Mouse (Mus musculus) testis, postnatal 10 days (tissue): Measurements from ENCODE around the gene Dirc2.

ENCODE experiments used
- DNase-seq: peaks from one replicate; pipeline ENCODE4 v3.0.0; 2021; ENCODE audit warnings: low spot score

The Dirc2 gene

GRCm38 (mm10) chr16:35768785-35769642, at the start of gene Dirc2:
TSS of gene Dirc2 (minus strand) at chr16:35769356.
- peak; percentile 81 for DNase-seq

GRCm38 (mm10) chr16:35817255-35818089, 48.3 kb upstream of the Dirc2 start:
- DNase-seq = peak; percentile 88

DNA sequence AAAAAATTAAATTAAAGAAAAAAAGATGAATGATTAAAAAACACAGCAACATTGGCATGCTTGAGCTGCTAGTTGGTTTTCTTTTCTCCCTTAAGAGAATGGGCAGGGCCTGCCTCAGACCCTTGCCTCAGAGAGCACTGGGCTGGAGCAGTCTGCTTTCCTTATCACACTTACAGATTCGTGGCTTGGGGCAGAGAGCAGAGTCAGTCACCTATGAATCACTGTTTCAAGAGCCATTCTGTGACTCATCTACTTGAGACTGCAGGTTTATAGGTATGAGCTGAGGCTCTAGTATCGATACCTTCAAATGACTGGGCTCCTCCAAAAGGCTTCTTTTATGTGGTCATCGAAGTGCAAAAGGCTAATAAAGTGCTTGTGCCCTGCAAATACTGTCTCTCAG, 44.0 kb upstream of the Dirc2 start:
- no peak for DNase-seq

GRCm38 (mm10) chr16:35808838-35809237, 39.7 kb upstream of the Dirc2 start:
- no peak for DNase-seq

GRCm38 (mm10) chr16:35807663-35807992, 38.5 kb upstream of the Dirc2 start:
- no peak for DNase-seq

DNA sequence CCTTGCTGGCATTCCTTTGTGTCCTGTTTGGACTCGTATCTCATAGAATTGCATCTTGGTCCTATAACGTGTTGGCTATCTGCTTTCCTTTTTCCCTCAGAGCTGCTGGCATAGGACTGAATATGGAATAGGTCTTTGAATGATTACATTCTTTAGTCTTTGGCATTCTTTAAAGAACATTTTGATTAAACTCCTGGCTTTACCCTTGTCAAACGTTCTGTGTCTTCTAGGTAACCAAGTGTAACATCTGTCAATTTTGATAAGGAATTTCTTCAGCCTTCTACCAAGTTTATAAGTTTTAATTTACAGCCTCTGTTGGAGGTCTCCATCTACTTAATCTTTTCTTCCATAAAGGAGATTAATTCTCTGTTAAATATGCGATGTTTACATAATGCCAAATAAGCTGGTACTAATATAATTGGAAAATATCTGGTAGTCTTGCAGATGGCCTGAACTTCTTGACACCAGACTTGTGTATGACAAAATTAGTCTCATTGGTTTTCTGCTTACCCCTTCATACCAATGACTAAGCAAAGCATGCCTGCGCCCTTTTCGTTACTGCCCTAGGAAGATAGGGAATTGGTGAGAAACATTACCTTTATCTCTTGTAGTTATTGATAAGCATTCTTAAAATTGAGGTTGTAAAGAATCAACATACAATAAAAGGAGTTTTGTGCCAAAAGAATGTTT, 38.0 kb upstream of the Dirc2 start:
- DNase-seq = no peak

GRCm38 (mm10) chr16:35803723-35804122, 34.6 kb upstream of the Dirc2 start:
- DNase-seq = no peak

DNA sequence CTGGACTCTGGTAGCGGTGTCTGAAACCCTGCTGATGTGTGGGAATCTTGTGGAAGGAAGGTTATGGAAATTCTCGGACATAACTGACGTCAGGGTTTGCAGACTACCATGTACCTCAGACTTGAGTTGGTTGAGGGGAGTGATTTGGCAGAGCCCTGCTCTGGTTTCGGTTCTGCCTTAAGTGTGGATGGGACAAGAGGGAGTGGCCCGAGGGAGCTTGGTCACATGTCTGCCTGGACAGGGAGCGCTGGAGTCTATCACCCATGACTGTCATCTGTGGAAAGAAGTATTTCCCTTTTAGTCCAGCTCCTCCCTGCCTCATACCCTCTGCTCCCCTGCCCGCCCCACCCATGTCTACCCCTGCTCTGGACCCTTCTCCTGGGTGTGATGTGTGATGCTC, 33.0 kb upstream of the Dirc2 start:
- no peak for DNase-seq

- DNase-seq = no peak
Measured at GRCm38 (mm10) chr16:35791962-35792521, 22.9 kb upstream of the Dirc2 start.

- no peak for DNase-seq
Measured at GRCm38 (mm10) chr16:35788330-35788729, 19.2 kb upstream of the Dirc2 start.

- no peak for DNase-seq
Measured at GRCm38 (mm10) chr16:35787568-35788189, 18.5 kb upstream of the Dirc2 start.

- no peak for DNase-seq
Measured at GRCm38 (mm10) chr16:35787163-35787562, 18.0 kb upstream of the Dirc2 start.

DNA sequence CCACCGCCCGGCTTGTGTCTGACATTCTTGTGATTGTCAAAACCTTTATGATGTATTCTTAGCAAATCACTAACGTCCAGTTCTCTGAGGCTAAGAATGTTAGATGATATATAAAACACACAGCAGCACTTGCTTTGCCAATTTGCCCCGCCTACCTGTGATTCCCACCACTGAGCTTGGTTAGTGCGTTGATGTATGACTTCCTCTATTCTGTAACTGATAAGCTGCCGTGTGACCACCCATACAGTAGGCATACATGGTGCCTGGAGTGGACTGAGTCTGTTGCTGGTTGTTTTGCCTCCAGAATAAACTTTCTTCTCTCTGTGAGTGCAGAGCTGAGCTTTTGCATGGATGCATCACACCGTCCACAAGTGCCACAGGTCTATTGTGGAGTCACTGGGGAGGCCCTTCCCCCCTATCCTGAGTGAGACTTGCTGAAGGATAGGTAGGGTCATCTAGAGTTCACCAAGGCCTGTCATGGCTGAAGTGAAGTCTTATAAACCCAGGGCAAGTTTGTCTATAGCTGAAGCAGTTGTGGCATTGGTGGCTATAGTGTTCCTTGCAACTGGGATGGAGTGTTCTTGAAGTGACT, 15.1 kb upstream of the Dirc2 start:
- DNase-seq = no peak

- no peak for DNase-seq
Measured at GRCm38 (mm10) chr16:35783207-35783573, 14.0 kb upstream of the Dirc2 start.

DNA sequence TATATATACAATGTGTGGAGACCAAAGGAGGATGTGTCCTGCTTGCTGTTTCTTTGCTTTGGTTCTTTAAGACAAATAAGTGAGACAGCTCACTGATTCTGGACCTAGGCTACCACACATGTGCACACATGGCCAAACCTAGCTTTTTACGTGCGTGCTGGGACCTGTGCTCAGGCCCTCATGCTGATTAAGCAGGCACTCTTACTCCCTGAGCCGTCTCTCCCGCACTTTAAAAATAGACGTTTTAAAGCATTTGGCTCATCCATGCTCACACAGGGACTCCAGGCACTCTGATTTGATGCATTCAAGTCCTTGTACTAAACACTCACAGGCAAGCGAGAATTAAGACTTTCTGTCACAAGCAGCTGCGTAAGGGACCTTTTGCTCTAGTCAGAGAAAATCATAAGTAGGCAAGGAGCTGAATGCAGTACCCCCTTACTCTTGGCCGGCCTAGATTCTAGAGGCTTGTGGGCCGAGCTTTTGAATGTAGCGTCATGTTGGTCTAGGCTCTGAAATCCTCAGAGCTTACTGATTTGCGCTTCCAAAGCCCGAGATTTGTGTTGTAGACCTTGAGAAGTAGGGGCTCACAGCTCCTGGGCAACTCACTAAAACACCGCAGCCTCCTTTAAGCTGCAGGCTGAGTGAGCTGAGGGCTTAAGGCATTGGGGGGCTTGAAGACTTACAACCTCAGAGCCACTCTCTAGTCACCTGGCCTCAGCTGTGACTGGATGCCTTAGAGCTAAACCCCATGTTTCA, 13.5 kb upstream of the Dirc2 start:
- no peak for DNase-seq

GRCm38 (mm10) chr16:35781651-35782050, 12.5 kb upstream of the Dirc2 start:
- no peak for DNase-seq

- DNase-seq = no peak
Measured at GRCm38 (mm10) chr16:35781096-35781495, 11.9 kb upstream of the Dirc2 start.

DNA sequence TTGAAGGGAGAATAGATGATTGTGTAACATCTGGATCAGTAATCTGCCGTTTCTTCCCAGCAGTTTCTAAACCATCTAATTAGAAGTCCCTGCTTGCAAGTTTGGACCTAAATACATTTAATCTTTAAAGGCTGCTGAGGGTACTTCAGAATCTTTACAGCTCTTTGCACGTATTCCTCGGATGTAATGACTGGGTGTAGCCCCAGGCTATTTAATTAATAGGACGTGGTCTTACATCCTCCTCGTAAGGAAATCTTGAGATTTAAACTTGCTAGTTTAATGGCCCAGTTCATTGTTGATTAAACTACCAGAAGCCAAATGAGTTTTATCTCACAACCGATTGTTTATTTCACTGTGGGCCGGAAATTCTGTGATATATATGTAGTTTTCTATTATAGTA, 10.5 kb upstream of the Dirc2 start:
- DNase-seq = no peak

- DNase-seq = no peak
Measured at GRCm38 (mm10) chr16:35777768-35778167, 8.6 kb upstream of the Dirc2 start.

DNA sequence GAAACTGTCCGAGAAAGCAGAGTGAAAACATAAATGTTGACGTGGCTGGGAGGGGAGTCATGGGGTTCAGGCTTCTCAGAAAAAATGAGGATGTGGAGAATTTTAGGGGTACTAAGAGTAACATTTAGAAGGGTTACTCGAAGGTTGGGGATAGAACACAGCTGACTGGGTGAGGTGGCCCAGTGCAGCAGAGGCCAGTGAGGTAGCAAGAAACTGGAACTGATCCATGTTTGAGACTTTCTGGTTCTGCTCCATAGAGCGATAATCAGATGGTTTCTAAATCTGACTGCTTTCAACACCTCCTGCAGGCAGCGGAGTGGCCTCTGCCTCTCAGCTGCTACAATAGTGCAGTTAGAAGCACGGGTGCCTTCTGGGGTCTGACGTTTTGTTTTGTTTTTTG, 7.6 kb upstream of the Dirc2 start:
- no peak for DNase-seq

DNA sequence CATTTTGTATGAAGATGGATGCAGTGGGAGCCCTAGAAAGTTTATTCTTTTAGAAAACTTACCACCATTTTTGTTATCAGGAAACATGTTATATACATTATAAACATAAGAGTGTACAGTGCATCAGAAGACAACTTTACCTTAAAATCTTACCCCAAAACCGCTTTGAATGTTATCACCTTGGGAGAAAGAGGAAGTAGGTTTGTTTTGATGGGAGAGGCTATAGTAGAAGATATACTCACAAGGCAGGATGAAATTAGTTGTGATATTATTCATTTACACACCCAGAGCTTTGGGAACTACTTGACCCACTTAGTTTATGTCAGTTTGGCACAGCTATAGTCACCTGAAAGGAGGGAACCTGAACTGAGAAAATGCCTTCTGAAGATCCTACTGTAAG, 6.7 kb upstream of the Dirc2 start:
- no peak for DNase-seq
